Mouse (Mus musculus): ENCODE data around the gene Ebf4. TPM values are rescaled to one million over a fixed set of nuclear protein-coding genes. Genes with fewer than 3 reads are reported as not detected.

The Ebf4 gene
- 9.0 and 10.2 TPM in 2 replicates for polyA plus RNA-seq (2015; fragmentation: Nextera tagmentation; extraction: Ambion mirVana)

DNA sequence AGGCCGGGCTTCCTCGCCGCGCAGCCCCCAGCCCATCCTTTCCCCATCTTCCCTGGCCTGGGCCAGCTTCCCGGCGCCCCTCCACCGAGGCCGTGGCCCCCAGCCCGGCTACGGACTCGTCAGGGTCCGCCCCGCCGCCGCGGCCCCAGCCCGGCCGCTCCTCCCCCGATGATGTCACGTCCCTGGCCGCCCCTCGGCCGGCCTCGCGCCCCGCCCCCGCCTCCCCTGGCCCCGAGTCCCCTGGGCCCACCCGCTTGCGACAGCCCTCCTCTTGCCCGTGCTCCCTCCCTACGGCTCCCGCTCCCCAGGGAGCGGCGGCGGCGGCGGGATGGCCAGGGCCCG is at the start of gene Ebf4:
Gene Ebf4 (plus strand): TSS at position 234 of the 342 bp plus-strand sequence.

DNA sequence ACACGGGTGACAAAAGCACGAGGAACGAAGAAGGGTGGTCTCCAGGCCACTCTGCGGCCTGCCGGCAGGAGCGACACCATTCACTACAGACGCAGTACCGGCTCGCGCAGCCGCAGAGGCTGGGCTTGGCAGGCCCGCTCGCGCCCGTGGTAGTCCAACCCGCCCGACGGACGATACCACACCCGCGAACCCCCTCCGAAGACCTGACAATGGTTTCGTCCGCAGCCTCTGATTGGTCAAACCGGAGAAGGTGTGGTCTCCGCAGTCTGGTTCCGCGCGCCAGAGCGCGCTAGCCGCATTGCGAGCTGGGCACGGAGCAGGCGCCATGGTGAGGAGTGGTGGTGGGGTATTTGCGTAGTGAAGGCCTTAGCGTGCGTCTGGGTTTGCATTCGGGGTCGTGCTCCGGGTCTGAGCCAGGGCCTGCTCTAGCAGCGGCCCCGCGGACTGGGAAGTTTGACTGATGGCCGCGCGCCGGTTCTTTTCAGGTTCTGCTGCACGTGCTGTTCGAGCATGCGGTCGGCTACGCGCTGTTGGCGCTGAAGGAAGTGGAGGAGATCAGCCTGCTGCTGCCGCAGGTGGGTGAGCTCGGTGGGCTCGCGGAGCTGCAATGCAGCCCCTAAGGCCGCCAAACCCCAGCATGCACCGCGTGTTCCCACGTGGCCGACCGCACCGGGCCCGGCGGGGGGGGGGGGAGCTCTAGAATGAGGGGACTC is 20.7 kb upstream of the Ebf4 start, which contains the start of gene Nop56:
Gene Nop56 (plus strand): TSS at position 282 of the 713 bp plus-strand sequence.

DNA sequence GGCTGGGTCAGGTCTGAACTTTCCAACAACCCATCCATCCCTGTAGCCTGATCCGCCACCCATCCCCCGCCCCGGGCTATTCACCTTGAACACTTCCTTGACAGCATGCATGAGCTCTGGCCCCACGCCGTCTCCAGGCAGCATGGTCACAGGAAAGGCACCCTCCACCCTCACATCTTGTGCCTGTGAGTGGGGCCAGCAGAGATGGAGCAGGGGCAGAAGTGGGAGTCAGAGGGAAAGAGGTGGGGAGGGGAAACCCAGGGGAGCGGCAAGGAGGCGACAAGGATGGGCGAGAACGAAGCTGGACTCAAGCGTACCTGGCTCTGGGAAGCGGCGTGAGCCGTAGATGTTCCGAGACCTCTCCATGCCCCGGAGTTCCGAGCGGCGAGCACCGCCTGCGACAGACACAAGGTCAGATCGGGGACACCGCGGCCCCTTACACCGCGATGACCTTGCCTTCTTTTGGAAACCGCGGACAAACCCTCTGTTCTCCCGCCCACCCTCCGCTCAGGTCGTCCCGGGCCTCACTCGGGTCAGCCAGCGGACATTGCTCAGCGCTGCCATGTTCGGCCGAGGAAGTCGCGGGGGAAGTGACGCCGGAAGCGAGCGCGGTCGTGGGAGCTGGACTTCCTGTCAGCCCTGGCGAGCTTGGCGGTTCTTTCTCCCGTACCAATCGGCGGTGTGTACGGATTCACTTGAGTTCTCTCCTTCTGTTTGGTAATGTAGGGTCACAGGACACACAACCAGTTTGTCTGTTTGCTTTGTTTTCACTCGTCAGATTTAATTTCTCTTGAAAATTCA is 10.9 kb upstream of the Ebf4 start, which contains the start of gene Idh3b:
Gene Idh3b (minus strand): TSS at position 694 of the 801 bp plus-strand sequence.

DNA sequence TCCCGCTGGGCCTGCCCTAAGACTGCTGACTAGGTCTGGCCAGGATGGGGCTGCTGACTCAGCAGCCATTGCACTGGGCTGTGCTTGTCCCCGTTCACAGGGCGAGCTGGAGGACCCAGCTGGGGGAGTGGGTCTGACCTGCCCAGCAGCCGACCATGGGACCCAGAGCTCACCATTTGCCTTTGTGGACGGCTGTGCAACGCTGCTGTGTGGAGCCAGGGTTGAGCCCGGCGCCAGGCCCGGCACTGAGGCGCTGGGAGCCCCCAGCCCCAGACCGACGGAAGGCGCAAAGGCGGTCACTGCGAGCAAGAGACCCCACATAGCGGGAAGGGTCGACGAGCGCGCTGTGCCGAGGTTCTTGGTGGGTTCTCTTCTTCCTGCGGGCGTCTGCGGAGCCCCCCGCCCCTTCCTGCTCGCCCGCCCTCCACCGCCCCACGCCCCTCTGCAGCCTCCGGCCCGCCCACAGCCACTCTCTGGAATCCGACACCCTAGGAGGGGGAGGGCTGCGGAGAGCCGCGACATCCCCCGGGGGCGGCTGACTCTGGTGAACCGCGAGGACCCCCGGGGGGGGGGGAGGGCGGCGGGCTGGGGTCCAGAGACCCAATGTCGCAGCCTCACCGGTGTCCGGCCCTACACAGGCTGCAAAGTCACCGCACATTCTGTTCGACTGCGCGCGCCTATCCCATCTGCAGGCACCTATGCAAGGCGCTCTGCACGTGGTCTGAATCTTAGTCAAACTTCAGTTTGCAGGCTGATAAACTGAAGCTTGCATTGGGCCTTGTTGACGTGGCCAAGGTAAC is 102.4 kb downstream of the Ebf4 start, which contains the start of gene Cpxm1:
Gene Cpxm1 (minus strand): TSS at position 389 of the 800 bp plus-strand sequence.

DNA sequence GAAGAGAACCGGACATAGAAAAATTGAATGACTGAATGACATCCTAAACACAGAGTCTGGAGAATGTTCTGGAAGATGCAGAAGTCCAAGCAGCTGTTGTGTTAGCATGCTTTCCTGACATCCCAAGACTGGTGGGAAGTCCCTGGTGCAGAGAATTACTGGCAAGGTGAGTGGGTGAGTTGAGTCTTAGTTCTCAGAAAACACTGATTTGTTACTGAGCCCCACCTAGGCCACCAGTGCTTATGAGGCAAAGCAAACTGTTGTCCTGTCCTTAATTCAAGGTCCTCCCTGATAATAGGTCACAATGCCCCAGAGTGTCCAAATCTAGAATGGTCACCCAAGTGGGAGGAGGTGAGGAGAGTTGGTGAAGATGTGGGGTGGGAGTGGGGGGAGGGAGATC is 110.0 kb downstream of the Ebf4 start, which contains the start of the genes Gm28372 and 1700020A23Rik:
Gene Gm28372 (plus strand): TSS at position 301 of the 400 bp plus-strand sequence.
Gene 1700020A23Rik (plus strand): TSS at position 321 of the 400 bp plus-strand sequence.

DNA sequence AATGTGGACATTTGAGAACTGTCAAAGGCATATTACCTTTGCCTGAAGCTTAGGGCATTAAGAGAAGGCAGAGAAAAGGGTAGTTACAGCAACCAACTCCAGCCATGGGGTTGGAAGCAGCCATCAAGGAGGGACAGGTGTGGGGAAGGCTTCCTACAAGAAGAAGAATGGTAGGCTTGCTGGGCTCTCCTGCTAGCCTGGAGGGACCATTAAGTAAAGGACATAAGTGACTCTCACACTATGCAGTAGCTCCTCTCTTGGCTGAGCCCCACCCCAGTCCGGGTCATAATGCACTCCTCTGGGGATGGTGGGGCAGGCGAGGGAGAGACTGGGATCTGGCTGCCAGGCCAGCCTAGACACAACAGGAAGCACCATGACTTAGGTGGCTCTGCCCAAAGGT is 111.2 kb downstream of the Ebf4 start, which contains the start of gene Tmem239:
Gene Tmem239 (plus strand): TSS at position 301 of the 400 bp plus-strand sequence.

Other genes starting within 250 kb of the Ebf4 start
- 0.06 and 0.13 TPM in 2 replicates for gene Tgm6, start 182.8 kb upstream of the Ebf4 start, polyA plus RNA-seq (2015; fragmentation: Nextera tagmentation; extraction: Ambion mirVana)
- gene Snrpb, start 115.8 kb upstream of the Ebf4 start, polyA plus RNA-seq (2015; fragmentation: Nextera tagmentation; extraction: Ambion mirVana), result 256 and 282 TPM in 2 replicates
- not detected in 2 replicates for gene Tmc2, start 100.0 kb upstream of the Ebf4 start, polyA plus RNA-seq (2015; fragmentation: Nextera tagmentation; extraction: Ambion mirVana)
- 265 and 266 TPM in 2 replicates for gene Nop56, start 20.7 kb upstream of the Ebf4 start, polyA plus RNA-seq (2015; fragmentation: Nextera tagmentation; extraction: Ambion mirVana)
- gene Idh3b, start 10.6 kb upstream of the Ebf4 start, polyA plus RNA-seq (2015; fragmentation: Nextera tagmentation; extraction: Ambion mirVana), result 223 and 230 TPM in 2 replicates
- gene Cpxm1, start 102.4 kb downstream of the Ebf4 start, polyA plus RNA-seq (2015; fragmentation: Nextera tagmentation; extraction: Ambion mirVana), result 26.8 and 30.0 TPM in 2 replicates
- 0.11 and 0.14 TPM in 2 replicates for gene Gm28372, start 110.1 kb downstream of the Ebf4 start, polyA plus RNA-seq (2015; fragmentation: Nextera tagmentation; extraction: Ambion mirVana)
- not detected in 2 replicates for gene 1700020A23Rik, start 110.1 kb downstream of the Ebf4 start, polyA plus RNA-seq (2015; fragmentation: Nextera tagmentation; extraction: Ambion mirVana)
- not detected in 2 replicates for gene Tmem239, start 111.3 kb downstream of the Ebf4 start, polyA plus RNA-seq (2015; fragmentation: Nextera tagmentation; extraction: Ambion mirVana)
- gene Vps16, start 129.2 kb downstream of the Ebf4 start, polyA plus RNA-seq (2015; fragmentation: Nextera tagmentation; extraction: Ambion mirVana), result 71.9 and 85.9 TPM in 2 replicates
- gene Pced1a, start 129.5 kb downstream of the Ebf4 start, polyA plus RNA-seq (2015; fragmentation: Nextera tagmentation; extraction: Ambion mirVana), result 12.0 and 13.1 TPM in 2 replicates
- 144 and 145 TPM in 2 replicates for gene Ptpra, start 155.1 kb downstream of the Ebf4 start, polyA plus RNA-seq (2015; fragmentation: Nextera tagmentation; extraction: Ambion mirVana)

All from neural tube, postnatal 0 days (tissue).